Mouse (Mus musculus): ENCODE results near the gene Polr2c. TPM values are rescaled to one million over a fixed set of nuclear protein-coding genes. Genes with fewer than 3 reads are reported as not detected.
A peak's percentile ranks its signal among the peaks of the same experiment; 100 is the strongest.

The Polr2c gene
- total and polyA plus RNA-seq, 3 experiments: 93.2 to 141 (median 120) TPM

DNA sequence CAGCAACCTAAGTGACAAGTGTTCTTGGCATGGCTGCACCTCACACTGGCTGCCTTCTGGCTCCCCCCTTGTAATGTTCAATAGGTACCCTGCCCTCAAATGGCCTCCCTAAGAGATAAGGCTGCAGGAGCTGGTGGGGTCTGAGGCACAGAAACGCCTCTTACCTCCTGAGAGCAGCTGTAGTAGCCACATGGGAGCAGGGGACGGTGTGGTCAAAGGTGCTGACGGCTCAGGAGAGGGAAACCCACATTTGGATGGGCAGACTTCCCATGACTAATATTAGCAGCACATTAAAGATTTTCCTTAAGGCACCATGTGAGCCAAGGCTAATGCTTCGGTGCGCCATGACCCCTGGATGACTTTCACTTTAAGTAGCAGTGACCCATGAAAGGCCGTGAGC lies 43.4 kb downstream of the Polr2c start:
- Histone ChIP-seq H3K4me3 (replicated peaks in 1 of 3; ENCODE audit: low read depth in 2 of 3, low read length in 2 of 3, poor library complexity in 1 of 3) (no peak overlapping the region), H3K27ac (ENCODE audit: insufficient read depth, low read depth) (no peak overlapping the region), H3K4me2 (ENCODE audit: insufficient read depth, low read depth, poor library complexity, severe bottlenecking) (no peak overlapping the region), H3K9me3 (replicated peaks; ENCODE audit: low read length) (no peaks in the 10 kb centered on the region), H3K79me2 (replicated peaks; ENCODE audit: control insufficient read depth, extremely low read depth, insufficient read depth, poor library complexity, severe bottlenecking) (no peaks in the 10 kb centered on the region), H3K4me1 (ENCODE audit: control insufficient read depth in 1 of 2, insufficient read depth in 2 of 2) (peaks cover 6 to 17% of the 10 kb centered on the region in 2 experiments), H3K36me3 (replicated peaks in 1 of 2; ENCODE audit: control insufficient read depth in 1 of 2, insufficient read depth in 1 of 2, low read length in 1 of 2) (peaks cover 2 to 12% of the 10 kb centered on the region in 2 experiments), H3K27me3 (replicated peaks) (peaks cover 18% of the 10 kb centered on the region), H3K9ac (ENCODE audit: insufficient read depth, low read depth) (no peak overlapping the region)
- TF ChIP-seq KAT2A (IDR thresholded peaks at IDR 0.05; ENCODE audit: insufficient replicate concordance, low read length) (no peak), ETS1 (conservative IDR thresholded peaks at IDR 0.05; ENCODE audit: low read depth, low read length) (no peak), ZNF384 (IDR thresholded peaks at IDR 0.05; ENCODE audit: low read depth, low read length) (no peak), MYC (IDR thresholded peaks at IDR 0.05; ENCODE audit: low read depth, low read length) (no peak), JUND (conservative IDR thresholded peaks at IDR 0.05; ENCODE audit: low read depth, low read length) (no peak), TCF12 (IDR thresholded peaks at IDR 0.05; ENCODE audit: low read depth, low read length) (no peak), RCOR1 (conservative IDR thresholded peaks at IDR 0.05; ENCODE audit: low read depth, low read length) (no peak), TBP (conservative IDR thresholded peaks at IDR 0.05; ENCODE audit: low read depth, low read length) (no peak), BHLHE40 (IDR thresholded peaks at IDR 0.05; ENCODE audit: low read depth, low read length) (no peak), MAFK (IDR thresholded peaks at IDR 0.05; ENCODE audit: insufficient replicate concordance, low read length) (no peak)
- in situ Hi-C loops (cut with MboI; ENCODE audit: low pct_ligation_motif_present, low pct_unique_long_range_greater_than_20kb, low sequenced_read_pairs): loop anchor here (10.0 kb wide), 1 partner anchor 196 kb away; no protein-coding TSS in a partner anchor
- no peak for DNase-seq (ENCODE audit: extremely low read depth)
- dilution Hi-C loops (cut with MboI; ENCODE audit: extremely low pct_ligation_motif_present, extremely low pct_unique_long_range_greater_than_20kb, low sequenced_read_pairs): no loop called here

DNA sequence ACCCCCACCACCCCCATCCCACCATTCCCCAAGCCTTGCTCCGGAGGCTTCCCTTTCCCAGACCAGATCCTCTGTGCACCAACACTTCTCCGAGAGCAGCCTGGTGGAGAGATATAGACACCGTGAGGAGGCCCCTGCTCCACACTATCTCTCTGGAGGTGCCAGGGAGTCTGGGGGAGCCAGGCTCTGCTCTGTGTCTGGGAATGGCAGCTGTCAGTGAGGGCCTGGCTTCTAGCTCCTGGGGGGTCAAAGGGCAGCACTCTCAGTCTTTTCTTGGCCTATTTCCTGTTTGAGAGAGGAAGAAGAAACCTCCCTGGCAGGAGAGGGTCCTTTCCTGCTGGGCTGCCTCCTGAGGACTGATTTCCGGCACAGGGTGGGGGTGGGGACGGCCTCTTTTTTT lies 43.8 kb downstream of the Polr2c start:
- no peak overlapping the region for H3K4me2 ChIP-seq (ENCODE audit: insufficient read depth, low read depth, poor library complexity, severe bottlenecking)
- no peaks in the 10 kb centered on the region for H3K79me2 ChIP-seq (replicated peaks; ENCODE audit: control insufficient read depth, extremely low read depth, insufficient read depth, poor library complexity, severe bottlenecking)
- TF ChIP-seq BHLHE40 (IDR thresholded peaks at IDR 0.05; ENCODE audit: low read depth, low read length) (0 out of 2 replicates have a peak, but pooled peaks have one; percentile 2), CHD1 (IDR thresholded peaks at IDR 0.05; ENCODE audit: low read depth, low read length) (no peak)
- H3K9ac ChIP-seq (ENCODE audit: insufficient read depth, low read depth): no peak overlapping the region
- H3K36me3 ChIP-seq (replicated peaks in 1 of 2; ENCODE audit: control insufficient read depth in 1 of 2, insufficient read depth in 1 of 2, low read length in 1 of 2): peaks cover 2 to 15% of the 10 kb centered on the region in 2 experiments
- no peak overlapping the region for H3K4me3 ChIP-seq (replicated peaks in 1 of 3; ENCODE audit: low read depth in 2 of 3, low read length in 2 of 3, poor library complexity in 1 of 3)
- no peaks in the 10 kb centered on the region for H3K9me3 ChIP-seq (replicated peaks; ENCODE audit: low read length)
- H3K4me1 ChIP-seq (ENCODE audit: control insufficient read depth in 1 of 2, insufficient read depth in 2 of 2): peaks cover 6 to 17% of the 10 kb centered on the region in 2 experiments
- no peak overlapping the region for H3K27ac ChIP-seq (ENCODE audit: insufficient read depth, low read depth)
- peaks cover 16% of the 10 kb centered on the region for H3K27me3 ChIP-seq (replicated peaks)
- no peak for DNase-seq (ENCODE audit: extremely low read depth)
- dilution Hi-C loops (cut with MboI; ENCODE audit: extremely low pct_ligation_motif_present, extremely low pct_unique_long_range_greater_than_20kb, low sequenced_read_pairs): no loop called here
- in situ Hi-C loops (cut with MboI; ENCODE audit: low pct_ligation_motif_present, low pct_unique_long_range_greater_than_20kb, low sequenced_read_pairs): loop anchor here (10.0 kb wide), 1 partner anchor 196 kb away; no protein-coding TSS in a partner anchor

DNA sequence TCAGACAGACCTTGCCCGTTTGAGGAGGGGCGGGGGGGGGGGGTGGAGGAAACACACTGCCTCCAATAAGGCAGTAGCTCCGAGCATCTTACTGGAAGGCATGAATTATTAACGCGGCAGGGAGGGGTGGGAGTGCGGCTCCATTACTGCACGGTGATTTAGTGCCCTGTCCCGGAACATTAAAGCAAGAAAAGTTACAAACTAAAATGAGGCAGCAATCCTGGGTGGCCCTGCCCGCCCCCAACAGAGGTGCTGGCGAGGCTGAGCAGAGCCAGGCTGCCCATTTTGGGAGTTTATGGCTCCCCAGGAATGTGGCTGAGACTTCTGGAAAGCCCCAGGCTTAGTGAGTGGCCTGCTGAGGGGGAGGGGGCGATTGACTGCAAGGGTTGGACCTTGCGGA lies 46.5 kb downstream of the Polr2c start:
- peaks cover 6 to 17% of the 10 kb centered on the region in 2 experiments for H3K4me1 ChIP-seq (ENCODE audit: control insufficient read depth in 1 of 2, insufficient read depth in 2 of 2)
- dilution Hi-C loops (cut with MboI; ENCODE audit: extremely low pct_ligation_motif_present, extremely low pct_unique_long_range_greater_than_20kb, low sequenced_read_pairs) (no loop called here), in situ Hi-C loops (cut with MboI; ENCODE audit: low pct_ligation_motif_present, low pct_unique_long_range_greater_than_20kb, low sequenced_read_pairs) (loop anchor here (10.0 kb wide), 1 partner anchor 199 kb away; no protein-coding TSS in a partner anchor)
- TF ChIP-seq CHD1 (IDR thresholded peaks at IDR 0.05; ENCODE audit: low read depth, low read length) (no peak), RAD21 (IDR thresholded peaks at IDR 0.05; ENCODE audit: low read depth, low read length) (no peak), POLR2AphosphoS2 (IDR thresholded peaks at IDR 0.05; ENCODE audit: low read depth, low read length) (no peak), EP300 (IDR thresholded peaks at IDR 0.05; ENCODE audit: low read length) (no peak), CTCF (conservative IDR thresholded peaks at IDR 0.05 in 1 of 2, IDR thresholded peaks at IDR 0.05 in 1 of 2; ENCODE audit: low read depth in 2 of 2, low read length in 2 of 2) (no peak), TCF12 (IDR thresholded peaks at IDR 0.05; ENCODE audit: low read depth, low read length) (no peak), MAFK (IDR thresholded peaks at IDR 0.05; ENCODE audit: insufficient replicate concordance, low read length) (no peak), NRF1 (IDR thresholded peaks at IDR 0.05; ENCODE audit: low read depth, low read length) (no peak), POLR2A (IDR thresholded peaks at IDR 0.05; ENCODE audit: low read depth, low read length) (no peak), SMC3 (IDR thresholded peaks at IDR 0.05; ENCODE audit: low read depth, low read length) (no peak), UBTF (IDR thresholded peaks at IDR 0.05; ENCODE audit: low read depth, low read length) (no peak)
- H3K9ac ChIP-seq (ENCODE audit: insufficient read depth, low read depth): no peak overlapping the region
- H3K27me3 ChIP-seq (replicated peaks): no peaks in the 10 kb centered on the region
- peaks cover 2 to 29% of the 10 kb centered on the region in 2 experiments for H3K36me3 ChIP-seq (replicated peaks in 1 of 2; ENCODE audit: control insufficient read depth in 1 of 2, insufficient read depth in 1 of 2, low read length in 1 of 2)
- H3K9me3 ChIP-seq (replicated peaks; ENCODE audit: low read length): no peaks in the 10 kb centered on the region
- H3K4me3 ChIP-seq (replicated peaks in 1 of 3; ENCODE audit: low read depth in 2 of 3, low read length in 2 of 3, poor library complexity in 1 of 3): no peak overlapping the region
- DNase-seq (ENCODE audit: extremely low read depth): no peak
- H3K27ac ChIP-seq (ENCODE audit: insufficient read depth, low read depth): no peak overlapping the region
- no peaks in the 10 kb centered on the region for H3K79me2 ChIP-seq (replicated peaks; ENCODE audit: control insufficient read depth, extremely low read depth, insufficient read depth, poor library complexity, severe bottlenecking)
- H3K4me2 ChIP-seq (ENCODE audit: insufficient read depth, low read depth, poor library complexity, severe bottlenecking): no peak overlapping the region

Data from CH12.LX (cell line).